Mouse (Mus musculus) natural killer cell, adult 2 months (primary cell): Measurements from ENCODE around the gene Kctd13.
A peak's percentile ranks its signal among the peaks of the same experiment; 100 is the strongest.
"Not testable (repeated sequence)": the region's sequence is repeated elsewhere in the genome, so short reads cannot be mapped to it uniquely, and the experiment has no call there.

Experiments used
- DNase-seq, 2 experiments: peaks; one replicate each; pipeline ENCODE4 v3.0.0; 2022; ENCODE audit warnings: low spot score in 2 of 2

The Kctd13 gene

DNA sequence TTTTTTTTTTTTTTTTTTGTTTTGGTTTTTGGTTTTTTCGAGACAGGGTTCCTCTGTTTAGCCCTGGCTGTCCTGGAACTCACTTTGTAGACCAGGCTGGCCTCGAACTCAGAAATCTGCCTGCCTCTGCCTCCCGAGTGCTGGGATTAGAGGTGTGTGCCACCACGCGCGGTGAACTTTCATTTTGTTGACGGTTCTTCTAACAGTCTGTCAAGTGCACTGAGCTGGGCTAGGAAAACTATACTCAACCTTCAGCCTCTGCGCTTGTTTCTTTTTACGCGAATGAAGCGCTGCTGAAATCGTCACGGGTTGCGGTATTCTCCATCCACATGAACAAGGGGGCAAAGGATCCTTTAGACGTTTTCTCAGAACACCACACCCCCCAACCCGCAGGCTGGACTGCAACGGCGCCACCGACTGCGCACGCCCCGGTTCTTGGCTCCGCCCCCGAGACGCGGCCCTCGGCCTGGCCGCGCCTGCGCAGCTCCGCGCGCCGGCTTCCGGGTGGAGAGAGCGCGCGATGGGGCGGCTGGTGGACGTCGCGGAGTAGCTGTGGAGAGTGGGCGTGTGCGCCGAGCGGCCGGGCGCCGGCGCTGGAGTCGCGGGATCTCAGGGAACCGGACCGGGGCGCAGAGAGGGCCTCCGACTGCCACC is at the start of gene Kctd13:
Gene Kctd13 (plus strand): TSS at position 496 of the 654 bp plus-strand sequence.
- DNase-seq = peak; percentile 91 to 94

DNA sequence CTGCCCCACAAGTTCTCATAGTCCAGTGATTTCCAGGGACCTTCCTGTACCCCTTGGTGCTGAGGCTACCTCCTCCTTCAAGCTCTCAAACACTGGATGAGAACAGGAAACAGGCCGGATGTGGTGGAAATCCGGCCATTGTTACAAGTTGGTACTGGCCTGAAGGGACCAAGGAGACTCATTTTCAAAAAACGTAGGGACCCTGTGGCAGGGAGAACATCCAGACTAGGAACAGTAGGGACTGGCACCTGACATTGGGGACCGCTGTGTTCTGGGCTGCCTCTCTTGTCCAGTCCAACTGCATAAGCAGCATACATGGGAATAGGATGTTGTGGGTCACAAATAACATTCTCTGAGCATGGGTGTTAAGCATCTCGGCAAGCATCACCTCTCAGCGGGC is 47.6 kb upstream of the Kctd13 start:
- DNase-seq = no peak

DNA sequence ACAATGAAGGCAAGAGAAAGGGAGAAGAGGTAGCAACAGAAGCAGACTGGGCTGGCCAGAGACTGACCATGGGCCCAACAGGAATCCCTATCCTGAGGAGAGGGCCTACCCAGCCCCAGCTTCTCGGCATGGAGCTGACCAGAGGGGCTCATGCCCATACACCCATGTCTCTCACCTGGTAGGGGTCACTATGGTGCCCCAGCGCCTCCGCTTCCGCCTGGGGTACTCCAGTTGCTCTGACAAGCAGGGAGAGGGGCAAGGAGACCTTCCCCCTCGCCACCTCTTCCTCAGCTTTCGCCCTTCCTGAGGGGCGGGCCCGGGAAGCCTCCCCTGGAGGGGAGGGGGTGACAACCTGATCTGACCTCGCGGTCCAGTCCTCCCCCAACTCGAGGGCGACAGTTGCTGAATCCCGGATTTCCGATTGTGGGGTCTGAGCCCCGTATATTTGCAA is 44.9 kb upstream of the Kctd13 start:
- no peak for DNase-seq

DNA sequence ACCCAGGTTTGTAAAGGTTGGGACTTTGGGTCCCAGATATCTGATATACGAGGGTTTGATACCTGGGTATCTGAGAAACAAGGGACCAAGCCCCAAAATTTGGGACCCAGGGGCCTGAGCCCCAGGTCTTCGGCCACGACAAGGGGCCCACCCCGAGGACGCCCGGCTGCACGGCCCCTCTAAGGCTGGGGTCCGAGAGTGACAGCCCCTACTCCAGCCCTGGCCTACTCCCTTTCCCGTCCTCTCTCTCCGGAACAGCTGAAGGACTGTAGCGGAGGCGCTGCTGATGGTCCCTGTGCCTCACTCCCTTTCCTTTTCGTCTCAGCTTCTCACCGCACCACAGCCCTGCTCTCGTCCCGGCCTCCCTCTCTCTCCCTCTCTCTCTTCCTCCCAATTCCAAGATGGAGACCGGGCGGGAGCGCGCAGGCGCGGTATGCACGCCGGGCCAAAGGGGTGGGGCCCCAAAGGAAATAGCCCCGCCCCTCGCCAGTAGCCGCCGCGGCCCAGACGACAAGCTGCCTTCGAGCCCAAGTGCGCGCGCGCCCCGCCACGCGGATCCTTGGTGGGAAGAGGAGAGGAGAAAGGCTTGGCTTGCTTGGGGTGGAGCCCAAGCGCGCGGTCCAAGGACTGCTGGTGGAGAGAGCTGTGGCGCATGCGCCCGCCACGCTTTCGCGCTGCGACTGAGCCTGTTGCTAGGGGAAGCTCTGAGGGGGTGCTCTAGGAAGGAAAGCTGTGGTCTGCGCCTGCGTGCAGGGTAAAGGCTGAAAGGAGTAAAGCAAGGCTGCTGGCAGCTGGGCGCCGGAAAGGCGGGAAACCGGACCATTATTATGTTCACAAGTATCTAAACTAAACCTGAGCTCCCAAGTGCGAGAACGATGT is 44.2 kb upstream of the Kctd13 start, which contains the start of gene Taok2:
Gene Taok2 (minus strand): TSS at position 418 of the 879 bp plus-strand sequence.
- peak; percentile 92 for DNase-seq

DNA sequence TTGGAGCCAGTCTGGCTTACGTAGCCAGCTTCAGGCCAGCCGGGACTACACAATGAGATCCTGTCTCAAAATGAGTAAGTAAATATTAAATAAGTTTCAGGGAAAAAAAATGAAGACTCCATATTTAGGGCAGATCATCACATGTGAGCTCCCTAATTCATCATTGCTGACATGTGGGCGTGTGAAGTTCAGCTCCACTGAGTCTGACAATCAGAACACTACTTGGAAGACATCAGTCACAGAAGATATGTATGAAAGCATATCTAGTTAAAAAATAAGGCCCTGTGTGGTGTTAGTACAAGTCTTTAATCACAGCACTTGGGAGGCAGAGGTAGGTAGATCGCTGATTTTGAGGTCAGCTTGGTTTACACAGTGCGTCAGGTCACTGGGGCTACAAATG is 41.4 kb upstream of the Kctd13 start:
- no peak for DNase-seq

DNA sequence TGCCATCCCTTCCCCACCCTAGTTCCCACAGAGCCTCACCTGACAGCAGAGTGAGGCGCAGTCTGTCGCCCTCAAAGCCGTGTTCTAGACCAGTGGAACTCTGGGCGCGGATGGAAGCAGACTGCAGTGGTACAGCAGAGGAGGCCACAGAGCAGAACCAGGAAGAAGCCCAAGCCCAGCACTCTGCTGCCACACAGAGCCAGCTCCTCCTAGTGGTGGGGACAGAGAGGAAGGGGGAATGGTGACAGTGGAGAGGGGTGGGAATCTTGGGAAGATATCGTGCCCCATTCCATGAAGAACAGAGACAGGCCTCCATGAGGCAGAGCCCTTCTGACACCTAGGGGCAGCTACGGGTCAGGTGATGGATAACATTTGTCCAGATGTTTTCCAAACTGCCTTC is 39.8 kb upstream of the Kctd13 start:
- no peak for DNase-seq

DNA sequence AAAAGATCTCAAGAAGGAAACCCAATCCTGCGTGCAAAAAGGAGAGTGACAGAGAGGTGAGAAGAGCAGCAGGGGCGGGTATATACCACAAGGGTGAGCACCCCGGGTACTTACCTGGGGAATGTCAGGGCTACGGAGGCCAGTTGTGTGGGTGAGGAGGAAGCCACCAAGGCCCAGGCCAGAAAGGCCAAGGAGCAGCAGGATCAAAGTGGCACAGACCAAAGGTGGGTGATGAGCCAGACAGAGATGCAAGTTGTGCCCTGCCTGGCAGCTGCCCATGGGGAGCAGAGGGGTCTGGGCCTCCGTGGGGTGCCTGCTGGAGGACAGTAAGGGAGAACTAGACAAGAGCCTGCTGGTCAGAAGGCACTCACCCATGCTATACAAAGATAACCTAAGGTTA is 31.8 kb upstream of the Kctd13 start:
- DNase-seq = no peak

DNA sequence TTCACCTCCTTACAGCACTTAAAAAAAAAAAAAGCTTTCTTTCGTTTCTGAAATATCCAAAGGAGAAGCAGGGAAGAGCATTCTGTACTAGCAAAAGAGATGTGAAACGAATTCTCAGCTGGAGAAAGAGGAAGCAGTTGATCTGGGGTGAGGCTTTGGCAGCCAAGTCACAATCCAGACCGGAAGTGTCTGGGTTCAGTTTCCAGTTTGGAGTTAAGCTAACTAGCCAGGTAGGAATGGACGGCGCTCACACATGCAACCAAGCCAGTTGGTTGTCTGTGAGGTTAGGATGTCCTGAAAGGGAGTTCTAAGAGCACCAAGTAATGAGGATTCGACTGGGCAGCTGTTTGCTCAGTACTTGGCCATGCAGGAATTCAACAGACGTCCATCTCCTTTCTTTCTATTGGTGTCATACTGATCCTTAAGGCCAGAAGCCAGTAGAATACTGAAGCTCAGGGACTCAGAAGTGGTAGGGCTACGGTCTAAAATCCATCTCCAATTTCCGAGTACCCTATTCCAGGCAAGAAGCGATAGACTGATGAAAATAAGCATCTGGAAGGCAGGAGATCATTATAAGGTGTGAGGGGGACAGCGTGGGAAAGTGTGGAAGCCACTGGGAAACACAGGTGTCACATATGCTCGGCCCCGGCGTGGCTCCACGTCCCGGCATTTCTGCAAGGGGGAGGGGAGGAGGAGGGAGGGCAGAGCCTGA is 31.1 kb upstream of the Kctd13 start:
- DNase-seq = peak; percentile 14 to 31

DNA sequence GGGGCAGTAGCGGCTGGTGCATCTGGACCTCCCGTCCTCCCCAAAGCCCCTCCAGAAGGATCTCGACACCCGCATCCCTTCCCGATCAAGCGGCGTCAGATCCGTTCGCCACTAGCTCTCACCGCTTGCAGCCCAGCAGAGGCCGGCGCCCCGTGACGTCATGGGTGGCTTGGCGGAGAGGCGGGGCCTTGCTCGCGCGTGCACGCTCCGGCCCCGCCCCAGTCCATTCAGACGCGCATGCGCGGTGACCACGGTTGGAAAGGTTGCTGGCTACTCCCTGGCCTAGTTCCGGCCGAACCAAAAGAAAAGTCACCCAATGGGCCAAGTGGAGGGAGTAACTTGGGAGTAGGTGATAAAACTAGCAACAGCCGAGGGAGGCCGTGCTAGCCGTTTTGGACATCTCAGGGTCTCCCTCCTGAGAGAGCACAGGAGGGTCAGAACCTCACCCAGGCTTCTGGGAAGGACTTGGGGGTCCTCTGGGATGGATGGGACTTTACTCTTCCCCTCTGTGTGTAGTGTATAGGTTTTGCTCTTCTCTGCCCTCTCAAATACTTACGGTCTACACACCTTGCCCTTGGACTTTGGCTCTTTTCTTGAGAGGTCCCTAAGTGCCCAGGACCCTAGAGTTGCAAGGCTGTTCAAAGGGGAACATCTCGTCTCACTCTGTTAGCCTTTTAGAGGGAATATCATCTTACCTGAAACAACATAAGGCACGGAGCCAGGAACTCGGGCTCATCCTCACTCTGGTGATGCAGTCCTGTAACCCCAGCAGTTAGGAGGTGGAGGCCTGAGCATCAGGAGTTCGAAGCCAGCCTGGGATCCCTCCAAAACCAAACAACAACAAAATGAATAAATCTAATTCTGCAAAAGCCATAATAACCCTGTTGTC is 30.3 kb upstream of the Kctd13 start:
- peak; percentile 92 for DNase-seq

DNA sequence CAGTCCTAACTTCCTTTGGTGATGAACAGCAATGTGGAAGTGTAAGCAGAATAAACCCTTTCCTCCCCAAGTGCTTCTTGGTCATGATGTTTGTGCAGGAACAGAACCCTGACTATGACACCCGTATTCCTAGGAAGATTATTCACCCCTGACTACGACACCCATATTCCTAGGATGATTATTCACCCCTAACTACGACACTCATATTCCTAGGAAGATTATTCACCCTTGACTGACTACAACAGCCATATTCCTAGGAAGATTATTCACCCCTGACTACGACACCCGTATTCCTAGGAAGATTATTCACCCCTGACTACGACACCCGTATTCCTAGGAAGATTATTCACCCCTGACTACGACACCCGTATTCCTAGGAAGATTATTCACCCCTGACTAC is 28.9 kb upstream of the Kctd13 start:
- DNase-seq = not testable (repeated sequence)

DNA sequence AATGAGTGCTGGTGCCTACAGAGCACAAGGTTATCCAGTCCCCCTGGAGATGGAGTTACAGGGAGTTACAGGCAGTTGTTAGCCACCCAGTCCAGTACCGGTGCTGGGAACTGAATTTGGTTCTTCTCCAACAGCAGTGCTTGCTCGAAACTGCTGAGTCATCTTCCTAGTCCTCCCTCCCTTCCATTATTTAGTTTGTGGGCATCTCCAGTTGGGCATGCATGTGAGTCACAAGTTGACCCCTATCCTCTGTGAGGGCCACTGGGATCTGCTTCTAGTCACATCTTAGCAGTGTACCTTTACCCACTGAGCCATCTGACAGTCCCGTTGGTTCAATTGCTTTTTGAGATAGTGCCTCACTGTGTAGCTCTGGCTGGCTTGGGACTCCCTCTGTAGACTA is 23.1 kb upstream of the Kctd13 start:
- no peak for DNase-seq

DNA sequence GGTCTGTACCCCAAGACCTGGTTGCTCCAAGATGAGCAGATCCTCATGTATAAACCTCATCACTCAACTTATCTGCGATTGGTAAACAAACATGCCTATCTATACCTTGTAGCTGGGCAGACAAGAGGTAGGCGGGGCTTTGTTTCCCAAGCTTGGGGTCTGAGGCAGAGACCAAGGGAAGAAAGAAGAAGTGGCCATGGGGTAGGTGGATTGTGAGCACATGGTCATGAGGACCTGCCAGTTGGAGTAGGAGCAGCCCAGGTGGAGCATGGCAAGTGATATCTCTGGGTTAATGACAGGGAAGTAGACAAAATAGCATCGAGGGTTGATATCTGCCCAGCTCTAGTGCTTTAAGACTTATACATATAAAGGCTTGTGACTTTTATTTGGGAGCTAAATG is 13.8 kb upstream of the Kctd13 start:
- DNase-seq = no peak

DNA sequence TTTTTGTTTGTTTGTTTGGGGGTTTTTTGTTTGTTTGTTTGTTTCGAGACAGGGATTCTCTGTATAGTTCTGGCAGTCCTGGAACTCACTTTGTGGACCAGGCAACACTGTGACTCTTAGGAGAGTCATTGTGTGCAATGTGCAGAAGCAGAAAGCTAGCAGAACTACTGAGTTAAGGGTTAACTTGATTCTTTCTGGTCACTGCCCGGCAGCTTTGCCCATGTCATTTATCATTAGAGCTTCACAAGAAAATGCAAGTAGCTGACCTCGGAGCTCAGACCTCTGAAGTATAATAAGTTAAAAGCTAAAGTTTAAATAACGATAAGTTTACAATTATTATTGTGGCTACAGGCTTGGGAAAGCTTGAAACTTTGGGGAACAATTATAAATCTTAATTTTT is 10.3 kb upstream of the Kctd13 start:
- DNase-seq = not testable (repeated sequence)

DNA sequence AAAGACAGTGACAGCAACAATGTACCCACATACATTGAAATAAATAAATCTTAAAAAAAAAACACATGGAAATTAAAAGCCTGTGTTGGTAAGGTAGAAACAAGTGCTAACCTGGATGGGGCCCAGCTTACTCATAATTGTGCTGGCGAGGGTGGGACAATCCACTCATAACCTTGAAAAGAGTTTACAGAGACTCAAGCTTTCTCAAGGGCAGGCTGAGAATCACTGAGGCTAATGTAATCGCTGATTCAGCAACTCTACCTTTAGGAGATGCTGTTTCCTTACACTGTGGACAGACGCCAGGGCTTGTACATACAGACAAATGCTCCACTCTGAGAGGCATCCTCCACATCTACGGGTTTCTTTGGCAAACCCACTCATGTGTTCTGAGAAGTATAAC is 8.7 kb upstream of the Kctd13 start:
- no peak for DNase-seq

DNA sequence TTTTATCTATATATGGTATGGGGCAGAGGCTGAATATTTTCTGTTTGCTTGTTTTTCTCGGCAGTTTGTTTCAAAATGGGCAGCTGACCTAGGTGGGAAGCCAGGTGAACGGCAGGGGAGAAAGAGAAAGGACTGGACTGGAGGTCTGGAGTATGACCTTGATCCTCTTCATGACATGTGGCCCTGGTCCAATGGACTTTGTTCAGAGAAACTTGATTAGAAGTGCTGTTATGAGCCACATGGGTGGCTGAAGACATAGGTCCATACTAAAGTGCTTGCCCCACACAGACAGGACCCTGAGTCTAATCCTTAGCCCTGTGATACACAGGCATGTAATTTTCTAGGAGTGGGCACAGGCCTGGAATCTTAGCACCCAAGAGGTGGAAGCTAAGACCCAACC is 7.1 kb upstream of the Kctd13 start:
- no peak for DNase-seq

DNA sequence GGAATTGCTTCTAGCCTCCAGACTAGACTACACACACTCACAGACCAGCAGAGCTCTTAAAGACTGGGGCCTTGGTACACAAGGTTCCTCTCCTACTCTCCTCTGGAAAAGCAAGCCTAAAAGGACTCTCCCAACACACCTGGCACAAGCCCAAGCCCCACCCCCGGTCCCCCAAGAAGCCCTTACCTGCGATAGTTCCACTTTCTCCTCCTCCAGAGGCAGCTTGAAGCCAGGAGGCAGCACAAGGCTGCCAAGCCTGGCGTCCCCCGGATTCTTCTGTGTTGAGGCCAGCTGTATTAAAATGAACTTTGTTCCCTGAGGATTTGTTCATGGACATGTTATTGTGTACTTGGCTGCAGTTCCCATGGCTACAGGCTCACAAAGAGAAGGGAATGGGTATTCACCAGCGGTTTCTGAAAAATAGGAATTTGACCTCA is 6.0 kb upstream of the Kctd13 start, which contains the start of gene Tmem219:
Gene Tmem219 (minus strand): TSS at position 294 of the 437 bp plus-strand sequence.
- DNase-seq = no peak

DNA sequence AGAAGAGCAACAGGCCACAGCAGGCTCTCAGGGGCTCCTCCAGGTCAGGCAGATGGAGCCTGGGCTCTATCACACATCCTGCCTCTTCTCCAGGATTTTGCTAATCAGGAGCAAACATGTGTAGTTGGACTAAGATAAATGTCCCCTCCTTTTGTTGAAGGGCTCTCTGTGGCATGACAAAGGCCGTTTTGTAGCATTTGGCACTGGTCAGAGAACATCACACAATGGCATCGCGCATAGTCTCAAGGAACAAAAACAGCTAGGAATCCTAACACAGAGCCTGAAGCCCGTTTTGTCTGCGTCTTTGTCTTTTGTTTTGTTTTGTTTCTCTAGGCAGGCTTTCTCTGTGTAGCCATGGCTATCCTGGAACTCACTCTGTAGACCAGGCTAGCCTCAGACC is 4.7 kb upstream of the Kctd13 start:
- no peak for DNase-seq

DNA sequence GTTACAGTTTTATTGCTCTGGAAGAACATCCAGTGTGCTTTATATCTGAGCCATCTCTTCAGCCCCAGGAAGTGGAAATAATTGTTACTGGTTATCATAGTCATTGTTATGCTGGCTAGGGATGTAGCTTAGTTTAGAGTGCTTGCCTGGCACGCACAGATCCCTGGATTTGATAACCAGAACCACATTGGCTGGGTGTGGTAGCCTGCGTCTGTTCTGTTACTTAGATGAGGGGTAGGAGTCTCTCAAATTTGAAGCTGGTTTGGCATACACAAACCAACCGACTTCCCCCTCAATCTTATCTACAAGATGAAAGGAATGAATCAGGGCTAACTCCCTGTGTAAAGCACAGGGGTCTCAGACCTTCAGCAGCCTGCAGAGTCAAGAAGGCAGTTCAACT is 2.4 kb upstream of the Kctd13 start:
- DNase-seq = no peak

DNA sequence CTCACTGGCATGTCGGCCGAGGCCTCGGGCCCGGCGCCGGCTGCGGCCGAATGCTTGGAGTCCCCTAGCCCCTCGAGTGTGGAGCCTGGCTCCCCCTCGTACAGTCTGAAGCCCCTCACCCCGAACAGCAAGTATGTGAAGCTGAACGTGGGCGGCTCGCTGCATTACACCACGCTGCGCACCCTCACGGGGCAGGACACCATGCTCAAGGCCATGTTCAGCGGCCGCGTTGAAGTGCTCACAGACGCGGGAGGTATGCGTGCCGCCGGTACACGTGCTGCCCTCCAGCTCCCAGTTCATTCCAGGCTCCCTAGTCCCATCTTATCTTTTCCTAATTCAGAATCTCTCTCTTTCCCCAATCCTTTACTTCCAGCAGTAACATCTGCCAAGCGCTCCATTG is 367 bp downstream of the Kctd13 start:
- DNase-seq = peak in 1 of 2 experiments; percentile 22

DNA sequence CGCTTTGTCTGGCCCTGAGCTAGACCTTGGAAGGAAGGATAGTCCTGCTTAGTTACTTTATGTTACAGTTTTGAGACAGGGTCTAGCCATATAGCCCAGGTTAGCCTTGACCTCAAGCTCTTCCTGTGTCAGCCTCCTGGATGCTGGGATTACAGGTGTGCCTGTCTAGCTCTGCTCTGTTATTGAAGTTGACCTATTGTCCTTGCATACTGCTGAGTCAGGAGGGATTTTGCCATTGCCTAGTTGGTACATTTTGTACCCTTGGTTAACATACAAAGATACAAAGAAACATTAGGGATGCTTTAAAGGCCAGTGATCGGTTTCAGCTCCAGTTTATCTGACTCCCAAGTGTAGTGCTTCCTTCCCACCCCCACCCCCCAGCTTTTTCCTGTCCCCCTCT is 4.0 kb downstream of the Kctd13 start:
- DNase-seq = no peak

DNA sequence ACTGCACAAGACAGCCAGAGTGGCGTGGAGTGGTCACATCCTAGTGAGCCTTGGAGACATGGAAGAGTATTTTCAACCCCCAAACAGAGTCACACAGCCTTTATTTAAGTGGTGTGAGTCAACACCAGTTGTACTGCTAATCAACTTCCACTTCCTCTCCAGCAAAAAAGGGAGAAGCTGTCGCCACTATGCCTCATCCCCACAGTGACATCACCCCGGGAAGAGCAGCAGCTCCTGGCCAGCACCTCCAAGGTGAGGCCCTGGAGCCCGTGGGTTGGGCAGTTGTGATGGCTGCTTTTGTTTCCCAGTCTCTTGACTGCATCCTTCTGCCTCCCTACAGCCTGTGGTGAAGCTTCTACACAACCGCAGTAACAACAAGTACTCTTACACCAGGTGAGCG is 12.5 kb downstream of the Kctd13 start:
- DNase-seq = no peak
